Mouse (Mus musculus) liver, embryonic 12.5 days (tissue): ENCODE measurements around the gene Tmem91. TPM values are rescaled to one million over a fixed set of nuclear protein-coding genes. Genes with fewer than 3 reads are reported as not detected.
A peak's percentile ranks its signal among the peaks of the same experiment; 100 is the strongest.

Source experiments
- ATAC-seq: fragments of 200-750 bp; cut with Nextera tagmentation; 2 replicates; pipeline ENCODE4 v1.8.0; 2017; ENCODE audit warnings: moderate number of reproducible peaks, mild to moderate bottlenecking, moderate library complexity
- H3K27ac ChIP-seq: fragments of 300-500 bp; sonication (generic); 2 replicates; pipeline ENCODE4 v1.5.1; 2016; ENCODE audit warnings: mild to moderate bottlenecking
- H3K27me3 ChIP-seq: fragments of 300-500 bp; sonication (generic); replicated peaks from 2 replicates; pipeline ENCODE4 v1.6.1; 2016; ENCODE audit warnings: mild to moderate bottlenecking, moderate library complexity
- H3K36me3 ChIP-seq: fragments of 300-500 bp; sonication (generic); 2 replicates; pipeline ENCODE4 v1.6.1; 2016; ENCODE audit warnings: mild to moderate bottlenecking, moderate library complexity
- H3K4me1 ChIP-seq: fragments of 300-500 bp; sonication (generic); 2 replicates; pipeline ENCODE4 v1.6.1; 2016
- H3K4me2 ChIP-seq: fragments of 300-500 bp; sonication (generic); 2 replicates; pipeline ENCODE4 v1.6.1; 2016; ENCODE audit warnings: mild to moderate bottlenecking, moderate library complexity
- H3K4me3 ChIP-seq: fragments of 300-500 bp; sonication (generic); 2 replicates; pipeline ENCODE4 v1.5.1; 2016; ENCODE audit warnings: mild to moderate bottlenecking, moderate library complexity
- H3K9ac ChIP-seq: fragments of 300-500 bp; sonication (generic); 2 replicates; pipeline ENCODE4 v1.6.1; 2016; ENCODE audit warnings: mild to moderate bottlenecking, moderate library complexity
- H3K9me3 ChIP-seq: fragments of 300-500 bp; sonication (generic); replicated peaks from 2 replicates; pipeline ENCODE4 v1.6.1; 2016; ENCODE audit warnings: mild to moderate bottlenecking, moderate library complexity
- WGBS: fragments of 180-500 bp; shearing (Covaris S2); methylation state at CpG from one replicate; pipeline ENCODE4 v1.1.7; 2016; ENCODE audit not compliant: insufficient replicate concordance; 5-methylcytosine and 5-hydroxymethylcytosine counted together
- polyA plus RNA-seq: library from polyadenylated mRNA; unstranded; fragments of >200 nt; fragmentation: Nextera tagmentation; extraction: Ambion mirVana; gene quantifications from 2 replicates; pipeline ENCODE4 v1.2.1, GENCODE M21; 2016

The Tmem91 gene
- polyA plus RNA-seq, 1 experiment from 2014 or later, result 2.0 TPM

- ATAC-seq, result no peak
- Histone ChIP-seq H3K9me3 (no peaks in the 10 kb centered on the region), H3K4me1 (peaks cover 64% of the 10 kb centered on the region), H3K27ac (peak overlapping the region; percentile 95), H3K4me3 (peak overlapping the region; percentile 83), H3K27me3 (no peaks in the 10 kb centered on the region), H3K4me2 (peak overlapping the region; percentile 97), H3K36me3 (peaks cover 43% of the 10 kb centered on the region), H3K9ac (peak overlapping the region; percentile 87)
- WGBS, result 26% methylated on average over 5 of the region's 5 CpGs
These were observed 15.1 kb upstream of the Tmem91 start for GRCm38 (mm10) chr7:25690051-25690450.

GRCm38 (mm10) chr7:25689603-25690021 is 14.6 kb upstream of the Tmem91 start:
- ATAC-seq, result peak; percentile 40
- Histone ChIP-seq H3K9ac (peak overlapping the region; percentile 87), H3K4me1 (peaks cover 69% of the 10 kb centered on the region), H3K9me3 (no peaks in the 10 kb centered on the region), H3K36me3 (peaks cover 38% of the 10 kb centered on the region), H3K27me3 (no peaks in the 10 kb centered on the region), H3K4me3 (peak overlapping the region; percentile 83), H3K27ac (peak overlapping the region; percentile 95), H3K4me2 (peak overlapping the region; percentile 97)
- 2% methylated on average over 12 of the region's 12 CpGs for WGBS

GRCm38 (mm10) chr7:25688810-25689586 is 14.0 kb upstream of the Tmem91 start:
- no peaks in the 10 kb centered on the region for H3K9me3 ChIP-seq
- H3K9ac ChIP-seq, result peak overlapping the region; percentile 87
- H3K36me3 ChIP-seq, result peaks cover 32% of the 10 kb centered on the region
- peak overlapping the region; percentile 95 for H3K27ac ChIP-seq
- peak overlapping the region; percentile 83 for H3K4me3 ChIP-seq
- peaks cover 75% of the 10 kb centered on the region for H3K4me1 ChIP-seq
- H3K27me3 ChIP-seq, result no peaks in the 10 kb centered on the region
- ATAC-seq, result peak; percentile 80
- under 1% methylated on average over 47 of the region's 52 CpGs for WGBS
- peak overlapping the region; percentile 97 for H3K4me2 ChIP-seq

GRCm38 (mm10) chr7:25687811-25688401 is 12.9 kb upstream of the Tmem91 start:
- Histone ChIP-seq H3K4me1 (peaks cover 86% of the 10 kb centered on the region), H3K36me3 (peaks cover 27% of the 10 kb centered on the region), H3K27me3 (no peaks in the 10 kb centered on the region), H3K9ac (peak overlapping the region; percentile 87), H3K4me3 (peak overlapping the region; percentile 83), H3K9me3 (no peaks in the 10 kb centered on the region), H3K4me2 (peak overlapping the region; percentile 97), H3K27ac (peak overlapping the region; percentile 95)
- ATAC-seq, result no peak; the same call in 1 of the 2 replicates
- under 1% methylated on average over 47 of the region's 47 CpGs for WGBS

GRCm38 (mm10) chr7:25686680-25687531 is 11.9 kb upstream of the Tmem91 start, which contains the start of gene Tgfb1:
Tgfb1 (plus strand) TSS chr7:25687002.
- Histone ChIP-seq H3K27me3 (no peaks in the 10 kb centered on the region), H3K9me3 (no peaks in the 10 kb centered on the region), H3K4me3 (peak within 1 kb of the TSS; percentile 83), H3K9ac (peak within 1 kb of the TSS; percentile 87), H3K4me2 (peak within 1 kb of the TSS; percentile 97), H3K4me1 (peaks cover 90% of the 10 kb centered on the region), H3K36me3 (peaks cover 22% of the 10 kb centered on the region), H3K27ac (peak within 1 kb of the TSS; percentile 95)
- peak; percentile 42 for ATAC-seq
- under 1% methylated on average over 60 of the region's 69 CpGs for WGBS

GRCm38 (mm10) chr7:25685926-25686470 is 11.0 kb upstream of the Tmem91 start:
- H3K4me2 ChIP-seq, result peak overlapping the region; percentile 97
- H3K4me1 ChIP-seq, result peaks cover 90% of the 10 kb centered on the region
- WGBS, result 48% methylated on average over 21 of the region's 21 CpGs
- H3K36me3 ChIP-seq, result peaks cover 16% of the 10 kb centered on the region
- no peak for ATAC-seq
- H3K27me3 ChIP-seq, result no peaks in the 10 kb centered on the region
- peak overlapping the region; percentile 83 for H3K4me3 ChIP-seq
- H3K9ac ChIP-seq, result peak overlapping the region; percentile 87
- no peaks in the 10 kb centered on the region for H3K9me3 ChIP-seq
- H3K27ac ChIP-seq, result peak overlapping the region; percentile 95

- Histone ChIP-seq H3K4me2 (no peak overlapping the region), H3K9ac (no peak overlapping the region), H3K27ac (peak overlapping the region; percentile 95; the same call in 1 of the 2 replicates), H3K9me3 (no peaks in the 10 kb centered on the region), H3K4me1 (peaks cover 85% of the 10 kb centered on the region), H3K27me3 (no peaks in the 10 kb centered on the region), H3K36me3 (peaks cover 9% of the 10 kb centered on the region), H3K4me3 (no peak overlapping the region)
- 84% methylated on average over 6 of the region's 6 CpGs for WGBS
- no peak for ATAC-seq
These were observed 9.7 kb upstream of the Tmem91 start for GRCm38 (mm10) chr7:25684659-25685058.

- peak; percentile 10 for ATAC-seq
These were observed 8.7 kb upstream of the Tmem91 start for GRCm38 (mm10) chr7:25683474-25684180.

GRCm38 (mm10) chr7:25681341-25682231 is 6.6 kb upstream of the Tmem91 start:
- H3K4me1 ChIP-seq, result peaks cover 80% of the 10 kb centered on the region
- H3K4me3 ChIP-seq, result peak overlapping the region; percentile 67
- H3K9ac ChIP-seq, result peak overlapping the region; percentile 60
- peak overlapping the region; percentile 91 for H3K27ac ChIP-seq
- peak overlapping the region; percentile 81 for H3K4me2 ChIP-seq
- H3K27me3 ChIP-seq, result peaks cover 5% of the 10 kb centered on the region
- H3K36me3 ChIP-seq, result peaks cover 9% of the 10 kb centered on the region
- 28% methylated on average over 15 of the region's 15 CpGs for WGBS
- no peaks in the 10 kb centered on the region for H3K9me3 ChIP-seq
- no peak for ATAC-seq

More at GRCm38 (mm10) chr7:25683474-25684180, 8.7 kb upstream of the Tmem91 start:
- H3K9ac ChIP-seq, result peak overlapping the region; percentile 46
- peaks cover 86% of the 10 kb centered on the region for H3K4me1 ChIP-seq
- no peaks in the 10 kb centered on the region for H3K27me3 ChIP-seq
- H3K4me3 ChIP-seq, result peak overlapping the region; percentile 6; the same call in 1 of the 2 replicates
- peak overlapping the region; percentile 91 for H3K27ac ChIP-seq
- H3K9me3 ChIP-seq, result no peaks in the 10 kb centered on the region
- H3K36me3 ChIP-seq, result peaks cover 9% of the 10 kb centered on the region
- WGBS, result 13% methylated on average over 7 of the region's 7 CpGs
- H3K4me2 ChIP-seq, result peak overlapping the region; percentile 81

GRCm38 (mm10) chr7:25680514-25681258 is 5.7 kb upstream of the Tmem91 start, which contains the start of gene B9d2:
B9d2 (plus strand) TSS chr7:25680780.
- H3K36me3 ChIP-seq, result peaks cover 9% of the 10 kb centered on the region
- under 1% methylated on average over 46 of the region's 46 CpGs for WGBS
- no peaks in the 10 kb centered on the region for H3K9me3 ChIP-seq
- peak within 1 kb of the TSS; percentile 91 for H3K27ac ChIP-seq
- H3K4me3 ChIP-seq, result peak within 1 kb of the TSS; percentile 67
- peaks cover 71% of the 10 kb centered on the region for H3K4me1 ChIP-seq
- peak within 1 kb of the TSS; percentile 81 for H3K4me2 ChIP-seq
- peak; percentile 94 for ATAC-seq
- H3K9ac ChIP-seq, result peak within 1 kb of the TSS; percentile 64
- peaks cover 14% of the 10 kb centered on the region for H3K27me3 ChIP-seq
